Mouse (Mus musculus): ENCODE measurements at regions not wholly inside any gene's neighbourhood (a gene's known extent, or its start where the extent isn't known, plus 50 kb on each side); places are given as distances from the start of the nearest gene placed in this dataset.
A peak's percentile ranks its signal among the peaks of the same experiment; 100 is the strongest.

GRCm38 (mm10) chr9:62613053-62613452 lies 64.6 kb upstream of the Itga11 start:
- peaks cover 2% of the 10 kb centered on the region; the same call in 1 of the 2 replicates for H3K4me1 ChIP-seq (replicated peaks; ENCODE audit: control insufficient read depth, insufficient read depth, low read length)
- no peak overlapping the region for H3K27ac ChIP-seq (ENCODE audit: low read depth, low read length)
- H3K9ac ChIP-seq (ENCODE audit: low read depth, low read length) = no peak overlapping the region
- 75% methylated on average over 2 of the region's 2 CpGs for WGBS
- no peaks in the 10 kb centered on the region for H3K36me3 ChIP-seq (ENCODE audit: control insufficient read depth, insufficient read depth)
- H3K9me3 ChIP-seq (ENCODE audit: control insufficient read depth) = no peaks in the 10 kb centered on the region
- no peak overlapping the region for H3K4me2 ChIP-seq (replicated peaks; ENCODE audit: low read depth)
- no peaks in the 10 kb centered on the region for H3K27me3 ChIP-seq (replicated peaks; ENCODE audit: control insufficient read depth, insufficient read depth, low read length)
- no peak overlapping the region for H3K4me3 ChIP-seq (ENCODE audit: low read depth, low read length)
- TF ChIP-seq CTCF (IDR thresholded peaks at IDR 0.05; ENCODE audit: low read depth) = no peak
- no peak for ATAC-seq

- Histone ChIP-seq H3K4me2 (replicated peaks; ENCODE audit: low read depth) (no peak overlapping the region), H3K27ac (ENCODE audit: low read depth, low read length) (no peak overlapping the region), H3K9me3 (ENCODE audit: control insufficient read depth) (no peaks in the 10 kb centered on the region), H3K27me3 (replicated peaks; ENCODE audit: control insufficient read depth, insufficient read depth, low read length) (no peaks in the 10 kb centered on the region), H3K36me3 (ENCODE audit: control insufficient read depth, insufficient read depth) (no peaks in the 10 kb centered on the region), H3K4me1 (replicated peaks; ENCODE audit: control insufficient read depth, insufficient read depth, low read length) (peaks cover 2% of the 10 kb centered on the region; the same call in 1 of the 2 replicates), H3K4me3 (ENCODE audit: low read depth, low read length) (no peak overlapping the region), H3K9ac (ENCODE audit: low read depth, low read length) (no peak overlapping the region)
- no peak for TF ChIP-seq CTCF (IDR thresholded peaks at IDR 0.05; ENCODE audit: low read depth)
- no peak for ATAC-seq
- WGBS = 83% methylated on average over 8 of the region's 8 CpGs
These were observed 63.8 kb upstream of the Itga11 start for GRCm38 (mm10) chr9:62613806-62614205.

- peak; percentile 53; the same call in 1 of the 2 replicates for ATAC-seq
- peak; percentile 31; the same call in 1 of the 2 replicates for TF ChIP-seq CTCF (IDR thresholded peaks at IDR 0.05; ENCODE audit: low read depth)
- Histone ChIP-seq H3K4me1 (replicated peaks; ENCODE audit: control insufficient read depth, insufficient read depth, low read length) (peaks cover 2% of the 10 kb centered on the region; the same call in 1 of the 2 replicates), H3K9ac (ENCODE audit: low read depth, low read length) (no peak overlapping the region), H3K4me2 (replicated peaks; ENCODE audit: low read depth) (no peak overlapping the region), H3K9me3 (ENCODE audit: control insufficient read depth) (no peaks in the 10 kb centered on the region), H3K4me3 (ENCODE audit: low read depth, low read length) (no peak overlapping the region), H3K36me3 (ENCODE audit: control insufficient read depth, insufficient read depth) (no peaks in the 10 kb centered on the region), H3K27me3 (replicated peaks; ENCODE audit: control insufficient read depth, insufficient read depth, low read length) (no peaks in the 10 kb centered on the region), H3K27ac (ENCODE audit: low read depth, low read length) (no peak overlapping the region)
- 52% methylated on average over 4 of the region's 4 CpGs for WGBS
These were observed 62.7 kb upstream of the Itga11 start for GRCm38 (mm10) chr9:62614950-62615349.

- no peak for ATAC-seq
- no peak overlapping the region for H3K27ac ChIP-seq (ENCODE audit: low read depth, low read length)
- no peaks in the 10 kb centered on the region for H3K27me3 ChIP-seq (replicated peaks; ENCODE audit: control insufficient read depth, insufficient read depth, low read length)
- H3K4me3 ChIP-seq (ENCODE audit: low read depth, low read length) = no peak overlapping the region
- no peaks in the 10 kb centered on the region for H3K36me3 ChIP-seq (ENCODE audit: control insufficient read depth, insufficient read depth)
- no peak overlapping the region for H3K4me2 ChIP-seq (replicated peaks; ENCODE audit: low read depth)
- no peak overlapping the region for H3K9ac ChIP-seq (ENCODE audit: low read depth, low read length)
- 81% methylated on average over 1 of the region's 1 CpGs for WGBS
- no peak for TF ChIP-seq CTCF (IDR thresholded peaks at IDR 0.05; ENCODE audit: low read depth)
- no peaks in the 10 kb centered on the region for H3K9me3 ChIP-seq (ENCODE audit: control insufficient read depth)
- peaks cover 2% of the 10 kb centered on the region; the same call in 1 of the 2 replicates for H3K4me1 ChIP-seq (replicated peaks; ENCODE audit: control insufficient read depth, insufficient read depth, low read length)
These were observed 61.8 kb upstream of the Itga11 start for GRCm38 (mm10) chr9:62615799-62616198.

- Histone ChIP-seq H3K36me3 (ENCODE audit: control insufficient read depth, insufficient read depth) (no peaks in the 10 kb centered on the region), H3K4me2 (replicated peaks; ENCODE audit: low read depth) (no peak overlapping the region), H3K27me3 (replicated peaks; ENCODE audit: control insufficient read depth, insufficient read depth, low read length) (no peaks in the 10 kb centered on the region), H3K9ac (ENCODE audit: low read depth, low read length) (no peak overlapping the region), H3K4me1 (replicated peaks; ENCODE audit: control insufficient read depth, insufficient read depth, low read length) (peaks cover 2% of the 10 kb centered on the region; the same call in 1 of the 2 replicates), H3K9me3 (ENCODE audit: control insufficient read depth) (no peaks in the 10 kb centered on the region), H3K4me3 (ENCODE audit: low read depth, low read length) (no peak overlapping the region), H3K27ac (ENCODE audit: low read depth, low read length) (no peak overlapping the region)
- WGBS = 100% methylated on average over 1 of the region's 1 CpGs
- no peak for TF ChIP-seq CTCF (IDR thresholded peaks at IDR 0.05; ENCODE audit: low read depth)
- no peak for ATAC-seq
These were observed 58.6 kb upstream of the Itga11 start for GRCm38 (mm10) chr9:62618994-62619393.

- no peak overlapping the region for H3K27ac ChIP-seq (ENCODE audit: low read depth, low read length)
- no peak overlapping the region for H3K4me3 ChIP-seq (ENCODE audit: low read depth, low read length)
- H3K36me3 ChIP-seq (ENCODE audit: control insufficient read depth, insufficient read depth) = no peaks in the 10 kb centered on the region
- ATAC-seq = no peak
- no peak for TF ChIP-seq CTCF (IDR thresholded peaks at IDR 0.05; ENCODE audit: low read depth)
- no peaks in the 10 kb centered on the region for H3K4me1 ChIP-seq (replicated peaks; ENCODE audit: control insufficient read depth, insufficient read depth, low read length)
- H3K9ac ChIP-seq (ENCODE audit: low read depth, low read length) = no peak overlapping the region
- WGBS = 71% methylated on average over 9 of the region's 9 CpGs
- H3K9me3 ChIP-seq (ENCODE audit: control insufficient read depth) = no peaks in the 10 kb centered on the region
- no peaks in the 10 kb centered on the region for H3K27me3 ChIP-seq (replicated peaks; ENCODE audit: control insufficient read depth, insufficient read depth, low read length)
- no peak overlapping the region for H3K4me2 ChIP-seq (replicated peaks; ENCODE audit: low read depth)
These were observed 56.7 kb upstream of the Itga11 start for GRCm38 (mm10) chr9:62620901-62621445.
